Mouse (Mus musculus) cerebral cortex, adult 2 months (tissue): ENCODE data around the gene Prok1.

ENCODE experiments used
- WGBS: fragments of 180-500 bp; shearing (Covaris S2); methylation state at CpG from one replicate; pipeline ENCODE4 v1.1.7; 2018; 5-methylcytosine and 5-hydroxymethylcytosine counted together

The Prok1 gene

GRCm38 (mm10) chr3:107239607-107240006, at the start of gene Prok1:
Prok1 (minus strand) TSS chr3:107239707.
- WGBS, result 93% methylated on average over 9 of the region's 9 CpGs

DNA sequence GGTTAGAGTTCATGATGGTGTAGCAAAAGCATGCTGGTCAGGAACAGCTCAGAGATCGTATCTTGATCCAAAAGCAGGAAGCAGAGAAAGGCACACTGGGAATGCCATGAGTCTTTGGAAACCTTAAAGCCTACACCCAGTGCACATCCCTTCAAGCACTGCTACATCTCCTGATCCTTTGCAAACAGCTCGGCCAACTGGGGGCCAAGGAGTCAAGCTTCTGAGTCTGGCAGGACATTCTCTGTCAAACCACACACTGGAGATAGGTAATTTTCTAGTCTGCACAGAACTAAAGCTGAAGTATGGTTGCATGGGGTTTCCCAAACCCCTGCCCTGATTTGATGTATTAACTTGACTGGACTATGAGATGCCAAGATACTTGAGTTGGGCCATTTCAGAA, 46.6 kb upstream of the Prok1 start:
- 77% methylated on average over 2 of the region's 2 CpGs for WGBS

DNA sequence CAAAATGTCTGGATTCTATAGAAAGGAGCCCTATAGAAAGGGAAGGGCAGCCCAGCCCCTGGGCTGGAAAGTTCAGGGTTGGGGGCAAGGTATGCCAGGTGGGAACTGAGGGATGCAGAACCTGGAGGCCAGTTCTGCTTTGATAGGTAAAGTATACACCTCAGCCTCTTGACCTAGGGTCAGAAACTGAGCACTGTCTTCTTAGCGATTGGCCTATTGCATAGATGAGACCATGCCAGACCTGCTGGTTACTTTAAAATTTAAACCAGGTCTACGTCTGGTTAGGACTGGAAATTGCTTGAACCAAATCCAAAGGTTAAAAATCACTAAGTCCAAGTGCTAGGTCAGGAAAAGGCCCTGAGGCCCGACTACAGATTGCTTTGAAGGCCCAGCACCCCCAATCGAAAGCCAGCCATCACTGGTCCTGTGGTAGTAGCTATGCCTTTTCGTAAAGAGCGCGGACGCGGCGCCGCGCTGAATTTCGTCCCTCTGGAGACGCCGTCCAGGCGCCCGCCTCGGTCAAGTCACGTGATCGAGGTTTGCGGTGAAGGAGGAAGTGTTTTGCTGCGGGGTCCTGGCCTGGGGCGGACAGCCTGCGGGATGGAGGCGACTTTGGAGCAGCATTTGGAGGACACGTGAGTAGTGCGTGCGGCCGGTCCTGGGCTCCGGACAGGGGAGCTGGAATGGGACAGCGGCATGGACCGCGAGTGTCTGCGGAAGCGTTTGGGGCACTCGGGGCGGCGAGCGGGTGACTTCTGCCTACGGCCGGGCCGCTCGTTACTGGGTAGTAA, 39.2 kb upstream of the Prok1 start, which contains the start of gene Lamtor5:
Gene Lamtor5 (plus strand): TSS at position 380 of the 791 bp plus-strand sequence.
- WGBS, result 1% methylated on average over 43 of the region's 43 CpGs

DNA sequence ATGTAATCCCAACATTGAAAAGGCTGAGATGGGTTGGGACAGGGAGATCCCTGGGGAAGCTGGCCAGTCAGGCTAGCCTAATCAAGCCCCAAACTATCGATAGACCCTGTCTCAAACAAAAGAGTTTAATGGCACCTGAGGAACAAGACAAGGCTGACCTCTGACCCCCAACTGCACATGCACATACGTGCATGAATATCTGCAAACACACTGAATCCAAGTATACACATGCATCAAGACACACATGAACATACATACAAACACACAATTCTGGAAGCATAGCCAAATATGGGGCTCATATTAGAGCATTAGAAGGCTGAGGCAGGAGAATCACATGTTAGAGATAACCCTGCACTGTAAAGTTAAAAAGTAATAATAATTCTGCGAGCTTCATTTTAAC, 37.1 kb upstream of the Prok1 start:
- 90% methylated on average over 3 of the region's 3 CpGs for WGBS

DNA sequence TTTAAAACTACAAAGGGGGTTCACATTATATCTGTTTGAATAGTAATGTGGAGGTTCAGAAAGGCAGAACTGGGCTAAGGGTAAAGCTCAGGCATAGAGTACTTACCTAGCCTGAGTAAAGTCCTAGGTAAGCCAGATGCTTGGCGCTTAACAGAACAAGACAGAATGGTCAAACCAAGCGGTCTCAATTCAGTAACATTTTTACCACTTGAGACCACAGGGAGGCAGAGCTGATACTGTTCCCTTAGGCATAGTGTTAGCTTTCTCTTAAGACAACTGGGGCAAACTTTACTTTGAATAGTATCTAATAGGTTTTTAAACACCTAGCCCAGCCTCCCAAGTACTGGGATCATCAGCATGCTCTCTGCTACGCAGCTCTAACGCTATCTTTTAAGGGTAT, 36.5 kb upstream of the Prok1 start:
- 65% methylated on average over 4 of the region's 4 CpGs for whole genome bisulfite sequencing

DNA sequence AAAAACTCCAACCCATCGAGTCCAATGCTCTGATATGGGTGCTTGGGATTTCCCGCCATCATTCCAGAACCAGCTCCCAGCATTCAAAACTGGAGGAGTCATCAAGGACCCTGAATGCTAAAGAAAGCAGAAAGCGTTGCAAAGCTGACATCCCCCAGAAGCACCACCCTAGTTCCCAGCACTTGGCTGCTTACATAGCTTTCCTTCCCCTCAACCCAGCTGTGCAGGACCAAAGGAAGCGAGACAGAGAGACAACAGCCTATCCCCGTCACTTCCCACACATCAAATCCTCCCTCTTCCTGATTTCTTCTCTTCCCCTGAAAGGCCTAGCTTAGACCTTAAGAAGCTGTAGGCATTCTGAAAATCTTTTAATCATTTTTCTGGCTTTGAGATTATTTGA, 35.8 kb upstream of the Prok1 start:
- 71% methylated on average over 5 of the region's 5 CpGs for WGBS

DNA sequence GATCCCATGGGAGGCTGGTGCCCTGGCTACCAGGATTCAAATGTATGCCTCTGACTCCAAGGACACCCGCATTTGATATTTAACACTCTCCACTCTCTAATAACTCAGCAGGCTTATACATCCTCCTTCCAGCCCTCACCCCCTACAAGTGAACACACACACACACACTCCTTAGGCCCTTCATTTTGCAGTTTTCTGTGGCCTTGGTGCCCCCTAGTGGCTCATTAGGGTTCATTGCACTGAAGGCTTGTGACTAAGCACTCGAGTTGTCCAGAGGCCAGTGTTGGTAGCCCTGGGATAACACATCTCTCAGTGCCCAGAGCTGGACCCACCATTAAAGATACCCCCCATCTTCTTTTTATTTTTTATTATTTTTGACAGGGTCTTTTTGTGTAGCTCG, 34.3 kb upstream of the Prok1 start:
- WGBS, result 5% methylated on average over 3 of the region's 3 CpGs

DNA sequence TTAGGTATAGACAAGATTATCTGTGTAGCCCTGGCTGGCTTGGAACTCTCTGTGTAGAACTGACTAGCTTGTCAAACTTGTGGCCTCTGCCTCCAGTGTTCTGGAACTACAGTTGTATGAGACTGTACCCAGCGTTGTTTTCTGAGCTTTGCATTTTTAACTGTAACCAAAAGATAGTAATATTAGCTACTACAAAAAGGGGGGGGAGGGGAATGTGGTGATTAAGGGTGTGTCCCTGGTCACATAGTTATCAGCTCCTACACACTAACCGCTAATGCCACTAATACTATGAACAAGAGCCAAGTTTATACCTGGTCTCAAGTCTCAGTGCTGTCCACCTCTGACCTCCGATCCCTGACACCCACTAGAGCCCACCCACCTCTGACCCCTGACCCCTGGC, 32.9 kb upstream of the Prok1 start:
- WGBS, result 93% methylated on average over 3 of the region's 3 CpGs

- 84% methylated on average over 2 of the region's 2 CpGs for WGBS
Measured at GRCm38 (mm10) chr3:107266814-107267345, 27.4 kb upstream of the Prok1 start.

GRCm38 (mm10) chr3:107261851-107262165, 22.3 kb upstream of the Prok1 start:
- 55% methylated on average over 7 of the region's 7 CpGs for WGBS

DNA sequence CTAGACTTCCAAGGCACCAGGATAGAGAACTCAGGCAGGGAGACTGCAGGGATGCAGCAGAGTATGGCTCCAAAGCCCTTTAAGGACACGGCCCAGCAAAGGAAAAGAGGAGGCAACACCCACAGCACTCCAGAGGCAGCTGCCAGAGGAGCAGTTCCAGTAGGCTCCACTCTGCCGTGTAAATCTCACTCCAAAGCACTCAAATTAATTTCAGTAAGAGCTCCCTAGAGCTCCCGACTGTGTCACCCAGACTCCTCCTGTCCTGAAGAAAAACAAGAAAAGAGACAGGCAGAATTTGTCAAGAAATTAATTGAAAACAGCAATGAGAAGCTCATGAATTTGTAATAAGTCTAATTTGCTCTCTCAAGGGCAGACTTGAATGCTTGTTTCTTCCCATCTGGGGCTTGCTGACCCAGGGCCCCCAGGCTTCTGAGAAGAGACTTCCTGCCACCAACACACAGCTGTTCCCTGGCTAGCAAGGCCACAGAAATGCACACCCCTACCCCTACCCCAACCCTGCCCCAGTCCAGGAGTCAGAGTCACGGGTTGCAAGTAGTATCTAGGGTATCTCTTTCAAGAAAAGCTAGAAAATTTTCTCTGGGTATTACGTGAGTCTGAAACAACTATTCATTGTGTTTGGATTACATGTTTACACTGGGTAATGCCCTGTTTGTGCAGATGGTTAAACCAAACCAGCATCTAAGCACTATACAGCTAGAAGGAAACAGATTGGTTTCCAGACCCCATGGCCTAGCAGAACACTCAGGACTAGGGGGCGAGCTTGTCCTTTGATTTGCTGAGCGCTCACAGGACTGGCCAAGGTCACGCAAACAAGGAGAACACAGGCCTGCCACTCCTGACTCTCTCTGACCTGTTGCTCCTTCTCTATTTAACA, 21.7 kb upstream of the Prok1 start:
- WGBS, result 53% methylated on average over 8 of the region's 8 CpGs

DNA sequence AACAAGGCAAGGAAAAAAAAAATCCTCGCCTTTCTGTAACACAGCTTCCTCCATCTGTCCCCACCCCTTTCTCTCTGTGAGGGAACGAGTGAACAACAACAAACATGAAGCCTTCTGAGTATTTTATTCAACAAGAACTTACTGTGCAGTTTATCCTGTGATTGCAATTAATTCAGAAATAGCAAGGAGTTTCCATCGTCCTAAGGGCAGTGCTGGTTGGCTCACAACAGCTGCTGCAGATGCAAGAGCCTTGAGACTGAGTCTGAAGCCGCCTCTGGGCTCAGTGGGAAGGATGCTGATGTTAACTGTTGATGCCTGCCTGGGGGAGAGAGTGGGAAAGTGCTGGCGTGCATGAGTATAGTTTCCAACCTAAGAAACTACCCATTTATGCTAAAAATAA, 18.4 kb upstream of the Prok1 start:
- WGBS, result 23% methylated on average over 5 of the region's 5 CpGs

DNA sequence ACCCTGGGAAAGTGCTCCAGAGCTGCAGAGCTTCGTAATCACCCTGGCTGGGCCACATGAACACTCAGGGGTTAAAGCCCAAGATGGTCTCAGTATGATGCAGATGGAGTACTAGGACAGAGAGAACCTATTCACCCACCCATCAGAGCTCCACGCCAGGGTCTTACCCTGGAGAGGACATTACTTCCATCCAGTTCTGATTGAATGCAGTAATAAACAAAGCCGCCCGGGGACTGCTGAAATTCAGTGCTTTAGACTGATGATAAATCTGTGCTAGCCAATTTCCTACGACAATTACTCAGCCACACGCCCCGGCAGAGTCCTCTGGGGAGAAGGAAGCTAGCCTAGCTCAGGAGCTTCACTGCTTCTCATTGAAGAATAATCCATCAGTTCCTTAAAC, 17.2 kb upstream of the Prok1 start:
- 63% methylated on average over 7 of the region's 7 CpGs for WGBS

GRCm38 (mm10) chr3:107255992-107256391, 16.5 kb upstream of the Prok1 start:
- 94% methylated on average over 3 of the region's 3 CpGs for WGBS

- 65% methylated on average over 5 of the region's 5 CpGs for WGBS
Measured at GRCm38 (mm10) chr3:107253925-107254324, 14.4 kb upstream of the Prok1 start.

- 54% methylated on average over 4 of the region's 4 CpGs for WGBS
Measured at GRCm38 (mm10) chr3:107252035-107252434, 12.5 kb upstream of the Prok1 start.

DNA sequence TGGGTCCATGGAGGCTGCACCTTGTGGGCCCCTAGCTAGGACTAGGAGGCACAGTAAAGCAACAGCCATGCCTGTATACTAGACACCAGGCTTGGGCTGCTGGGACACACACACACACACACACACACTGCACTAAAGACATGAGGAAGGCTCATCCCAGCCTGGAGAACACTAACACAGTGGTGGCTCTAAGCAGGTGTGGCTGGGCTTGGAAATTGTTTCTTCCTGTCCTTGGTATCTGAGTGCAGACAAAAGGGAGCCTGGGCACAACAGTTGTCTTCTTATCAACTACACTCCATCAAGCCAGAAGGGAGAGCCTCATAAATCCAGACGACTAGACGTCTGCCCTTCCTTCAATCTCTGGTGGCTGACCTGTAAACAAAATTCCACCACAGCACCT, 10.8 kb upstream of the Prok1 start:
- 72% methylated on average over 2 of the region's 2 CpGs for WGBS

- 60% methylated on average over 3 of the region's 3 CpGs for WGBS
Measured at GRCm38 (mm10) chr3:107249042-107249441, 9.5 kb upstream of the Prok1 start.

- WGBS, result 85% methylated on average over 6 of the region's 6 CpGs
Measured at GRCm38 (mm10) chr3:107246876-107247275, 7.4 kb upstream of the Prok1 start.

DNA sequence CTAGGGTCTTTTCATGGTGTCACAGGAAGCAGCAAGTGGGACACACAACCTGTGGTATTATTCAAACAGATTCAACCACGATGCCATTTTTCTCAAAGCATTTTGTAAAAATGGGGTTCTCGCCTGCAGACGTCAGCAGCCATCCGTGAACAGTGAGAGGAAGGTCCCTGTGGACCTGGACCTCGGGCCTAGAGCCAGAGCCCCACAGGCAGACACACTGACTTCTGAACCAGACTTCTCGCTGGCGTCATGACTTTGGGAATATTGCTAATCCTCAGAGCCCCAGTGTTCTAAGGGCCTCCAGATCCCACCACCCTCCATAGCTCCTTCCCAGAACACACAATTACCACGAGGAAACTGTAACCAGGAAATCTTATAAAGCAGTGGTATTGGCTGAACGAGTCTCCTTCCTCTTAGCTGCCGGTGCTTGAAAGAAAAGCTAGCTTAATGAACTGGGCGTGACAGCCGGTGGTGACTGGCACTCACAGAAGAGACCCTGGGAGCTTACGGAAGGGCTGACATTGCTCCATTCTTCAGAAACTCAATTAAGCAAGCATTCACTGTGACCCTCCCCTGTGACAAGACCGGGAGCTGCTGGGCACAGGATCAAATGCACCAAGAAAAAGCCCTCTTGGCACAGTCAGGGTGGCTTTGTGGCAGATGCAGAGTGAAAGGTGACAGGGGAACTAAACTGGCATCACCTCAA, 2.0 kb upstream of the Prok1 start:
- WGBS, result 46% methylated on average over 14 of the region's 14 CpGs

DNA sequence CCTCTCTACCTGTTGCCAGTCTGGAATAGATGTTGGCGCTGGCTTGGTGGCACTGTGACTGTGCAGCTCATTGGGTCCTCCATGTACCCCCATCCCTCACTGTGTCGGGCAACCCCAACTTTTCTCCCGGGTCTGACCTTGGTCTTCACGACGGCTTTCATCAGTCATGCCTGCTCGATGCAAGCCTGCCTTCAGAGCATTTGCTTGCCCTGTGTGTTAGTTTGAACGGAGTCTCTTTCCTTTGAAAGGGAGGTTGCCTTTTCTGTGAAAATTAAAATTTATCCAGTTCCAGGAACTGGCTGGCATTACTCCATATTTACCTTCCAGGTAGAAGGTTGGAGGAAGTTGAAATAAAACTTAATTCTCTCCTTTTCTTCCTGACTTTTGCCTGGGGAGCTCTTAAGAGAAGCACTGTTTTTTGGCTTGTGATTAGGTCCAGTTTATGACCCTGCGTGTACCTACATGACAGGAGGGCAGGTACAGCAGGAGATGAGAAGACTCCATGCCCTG, 981 bp downstream of the Prok1 start:
- 95% methylated on average over 8 of the region's 8 CpGs for WGBS

GRCm38 (mm10) chr3:107238051-107238450, 1.5 kb downstream of the Prok1 start:
- WGBS, result 88% methylated on average over 2 of the region's 2 CpGs
